Mouse (Mus musculus): Measurements from ENCODE around the gene Cask. TPM values are rescaled to one million over a fixed set of nuclear protein-coding genes. Genes with fewer than 3 reads are reported as not detected.
"Not testable (repeated sequence)": the region's sequence is repeated elsewhere in the genome, so short reads cannot be mapped to it uniquely, and the experiment has no call there.

Gene Cask
- total RNA-seq (2021), result 10 to 100 TPM; 16.8 to 17.3 TPM
- long read RNA-seq, experiment 1, full-length matches to known transcripts, result 2 of 6 reads
- long read RNA-seq, experiment 1, partial matches to known transcripts, result 1 of 6 reads
- long read RNA-seq, experiment 1, other reads (novel, unspliced or antisense), result 3 of 6 reads
- long read RNA-seq, experiment 2, full-length matches to known transcripts, result 6 of 11 reads
- long read RNA-seq, experiment 2, partial matches to known transcripts, result 1 of 11 reads
- long read RNA-seq, experiment 2, other reads (novel, unspliced or antisense), result 4 of 11 reads

GRCm38 (mm10) chrX:13851285-13851684 lies at the start of gene Cask:
Gene Cask, minus strand, starts transcription at chrX:13851367.
- intact Hi-C loops (cut with DNase I), result no loop called here
- DNase-seq, result peak; percentile 5 to 6

GRCm38 (mm10) chrX:13889976-13890375 lies 38.8 kb upstream of the Cask start:
- intact Hi-C loops (cut with DNase I), result no loop called here
- DNase-seq, result no peak

- intact Hi-C loops (cut with DNase I), result no loop called here
- DNase-seq, result no peak
Observed at GRCm38 (mm10) chrX:13884348-13884747, 33.2 kb upstream of the Cask start.

DNA sequence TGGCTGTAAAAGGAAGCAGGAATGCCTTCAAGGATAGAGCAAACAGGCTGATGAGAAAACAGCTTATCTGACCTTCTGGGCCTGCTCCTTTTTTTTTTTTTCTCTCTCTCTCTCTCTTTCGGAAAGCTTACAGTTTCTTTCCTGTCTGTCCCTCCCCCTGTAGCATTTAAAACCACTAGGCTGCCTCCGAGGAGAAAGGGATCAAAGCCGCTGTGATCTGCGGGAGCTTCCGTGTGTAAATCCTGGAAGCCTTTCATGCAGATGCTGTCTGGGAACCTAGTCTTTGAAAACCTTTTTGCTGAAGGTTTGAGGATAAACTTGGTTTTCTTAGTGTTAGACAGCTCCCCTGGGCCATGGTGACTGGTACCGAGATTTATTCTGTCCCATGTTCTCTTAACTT lies 30.8 kb upstream of the Cask start:
- intact Hi-C loops (cut with DNase I), result no loop called here
- DNase-seq, result no peak

DNA sequence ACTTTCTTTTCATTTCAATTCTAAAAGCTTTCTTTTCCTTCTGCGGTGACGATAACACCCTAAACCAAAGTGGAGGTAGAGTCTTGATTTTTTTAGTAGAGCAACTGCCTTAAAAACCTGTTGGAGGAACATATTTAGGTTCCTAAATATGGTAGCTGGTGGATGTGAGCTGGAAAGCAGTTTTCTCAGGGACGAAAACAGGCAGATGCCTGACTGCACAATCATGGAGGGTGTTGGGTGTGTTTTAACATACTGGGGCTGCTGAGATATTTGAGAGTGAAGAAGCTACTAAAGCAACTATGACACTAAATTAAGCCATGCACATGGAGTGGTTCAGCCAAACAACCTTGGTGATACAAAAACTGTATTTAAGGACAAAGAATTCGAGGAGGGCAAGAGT lies 9.0 kb upstream of the Cask start:
- no peak for DNase-seq
- intact Hi-C loops (cut with DNase I), result no loop called here

- DNase-seq, result no peak
- intact Hi-C loops (cut with DNase I), result no loop called here
Observed at GRCm38 (mm10) chrX:13859051-13859450, 7.9 kb upstream of the Cask start.

DNA sequence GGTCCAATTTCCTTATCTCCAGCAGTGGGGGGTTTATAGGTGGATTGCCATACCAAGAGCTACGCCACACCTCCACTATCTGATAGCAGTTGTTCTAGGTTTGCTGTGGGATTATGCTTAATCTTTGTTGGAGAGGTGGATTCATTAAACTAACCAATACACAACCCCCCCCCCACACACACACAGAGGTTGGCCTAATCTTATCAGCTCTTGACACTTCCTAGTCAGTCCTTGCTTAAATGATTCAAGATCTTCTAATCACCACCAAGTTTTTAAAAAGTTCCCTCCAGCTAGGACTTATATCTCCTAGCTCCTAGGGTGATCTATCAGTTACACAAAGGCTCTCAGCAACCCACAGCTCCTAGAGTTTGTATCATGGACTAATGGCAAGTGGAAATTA lies 2.7 kb downstream of the Cask start:
- intact Hi-C loops (cut with DNase I), result loop anchor here (10.0 kb wide), 1 partner anchor 124 kb away; no protein-coding TSS in a partner anchor

DNA sequence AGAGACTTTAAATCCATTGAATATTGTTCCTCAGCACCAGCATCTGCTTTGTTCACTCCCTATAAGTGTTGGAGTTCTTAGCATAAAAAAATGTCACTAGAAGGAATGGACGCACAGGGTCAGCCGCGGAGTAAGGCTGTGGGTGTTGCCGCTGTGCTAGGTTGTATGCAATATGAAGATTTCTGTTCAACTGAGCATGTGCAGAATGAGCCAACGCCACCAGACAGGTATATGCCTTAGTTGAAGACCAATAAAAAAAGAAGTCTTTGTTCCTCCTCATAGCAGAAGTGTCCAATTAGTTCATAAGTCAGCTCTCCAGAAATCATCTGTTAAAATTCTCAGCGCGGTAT lies 3.7 kb downstream of the Cask start:
- DNase-seq, result no peak
- intact Hi-C loops (cut with DNase I), result loop anchor here (10.0 kb wide), 1 partner anchor 123 kb away; no protein-coding TSS in a partner anchor

More for the DNA sequence above, 2.7 kb downstream of the Cask start:
- no peak for DNase-seq

DNA sequence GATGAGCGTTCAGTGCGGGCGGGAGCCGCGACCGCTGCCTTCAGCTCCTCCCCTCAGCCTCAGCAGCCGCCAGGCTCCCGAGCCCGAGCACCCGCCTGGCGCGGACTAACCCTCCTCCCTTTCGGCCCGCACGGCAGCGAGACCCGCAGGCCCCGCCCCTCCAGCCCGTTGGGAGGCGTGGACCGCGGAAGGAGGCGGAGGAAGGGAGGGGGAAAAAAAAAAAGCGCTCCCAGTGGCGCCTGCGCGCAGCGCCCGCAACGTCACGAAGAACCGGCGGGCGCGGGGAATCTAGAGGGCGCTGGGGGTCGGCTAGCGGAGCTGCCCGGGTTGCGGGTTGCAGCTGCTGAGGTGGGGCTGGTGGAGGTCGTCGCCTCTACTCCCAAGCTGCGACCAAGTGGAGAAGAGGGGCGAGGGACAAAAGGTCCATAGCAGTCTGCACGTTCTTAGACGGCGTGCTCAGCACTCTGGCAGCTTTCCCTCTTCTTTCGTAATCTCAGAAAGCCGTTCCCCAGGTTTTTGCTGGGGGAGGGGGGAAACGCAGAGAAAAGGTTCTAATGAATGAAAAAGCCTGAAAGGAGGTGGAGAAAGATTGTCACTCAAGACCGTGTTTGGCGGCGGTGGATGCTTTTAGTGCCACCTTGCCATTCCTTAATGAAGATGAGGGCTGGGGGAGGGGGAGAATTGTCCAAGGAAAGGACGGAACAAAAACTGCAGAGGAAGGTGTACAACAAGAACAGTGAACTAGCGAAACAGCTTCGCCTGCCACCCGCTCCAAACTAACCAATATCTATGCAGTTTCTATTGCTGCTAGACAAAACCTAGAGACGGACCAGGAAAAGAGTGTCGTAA lies 4.3 kb downstream of the Cask start:
- peak; percentile 88 to 90 for DNase-seq
- intact Hi-C loops (cut with DNase I), result loop anchor here (10.0 kb wide), 1 partner anchor 122 kb away; no protein-coding TSS in a partner anchor

GRCm38 (mm10) chrX:13845858-13846652 lies 5.1 kb downstream of the Cask start:
- DNase-seq, result peak; percentile 25 to 40
- intact Hi-C loops (cut with DNase I), result loop anchor here (10.0 kb wide), 1 partner anchor 121 kb away; no protein-coding TSS in a partner anchor

- peak in 1 of 2 experiments; percentile 1 for DNase-seq
Observed at GRCm38 (mm10) chrX:13845141-13845857, 5.9 kb downstream of the Cask start.

GRCm38 (mm10) chrX:13822792-13823191 lies 28.4 kb downstream of the Cask start:
- intact Hi-C loops (cut with DNase I), result no loop called here
- DNase-seq, result no peak

More at GRCm38 (mm10) chrX:13845141-13845857, 5.9 kb downstream of the Cask start:
- intact Hi-C loops (cut with DNase I), result loop anchor here (10.0 kb wide), 1 partner anchor 120 kb away; no protein-coding TSS in a partner anchor

- intact Hi-C loops (cut with DNase I), result no loop called here
- no peak for DNase-seq
Observed at GRCm38 (mm10) chrX:13798754-13799153, 52.4 kb downstream of the Cask start.

GRCm38 (mm10) chrX:13765672-13766071 lies 85.5 kb downstream of the Cask start:
- intact Hi-C loops (cut with DNase I), result no loop called here
- no peak for DNase-seq

- intact Hi-C loops (cut with DNase I), result no loop called here
- DNase-seq, result no peak
Observed at GRCm38 (mm10) chrX:13765024-13765423, 86.1 kb downstream of the Cask start.

DNA sequence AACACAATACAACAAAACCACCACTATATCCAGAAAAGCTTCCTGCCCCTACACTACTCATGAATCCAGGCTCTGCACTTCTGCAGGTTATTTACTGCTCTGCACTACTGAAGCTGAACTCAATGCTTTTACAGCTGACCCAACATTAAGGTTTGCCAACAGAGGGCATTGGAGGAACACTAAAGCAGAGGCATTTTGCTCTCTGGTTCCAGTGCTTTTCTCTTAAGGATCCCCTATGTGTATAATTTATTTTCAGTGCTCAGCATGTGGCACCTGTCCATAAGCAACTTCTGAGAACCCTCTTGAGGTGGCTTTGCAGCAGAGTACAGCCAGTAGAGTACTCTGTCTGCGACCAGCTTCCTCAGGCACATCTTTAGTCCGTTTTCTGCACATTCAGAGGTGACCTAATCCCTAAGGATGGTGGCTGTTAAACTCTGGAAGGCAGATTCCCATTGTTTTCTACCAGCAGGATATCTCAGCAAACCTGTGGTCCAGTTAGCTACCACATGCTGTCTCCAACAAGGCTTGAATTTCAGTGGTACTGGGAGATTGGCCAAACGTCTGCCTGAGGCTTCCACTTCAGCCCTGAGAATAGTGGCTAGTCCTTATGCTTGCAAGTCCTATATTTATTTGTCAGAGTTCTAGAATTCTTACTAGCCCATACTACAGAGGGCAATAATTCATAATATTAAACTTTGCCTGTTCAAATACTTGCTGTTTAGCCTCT lies 93.7 kb downstream of the Cask start:
- DNase-seq, result no peak
- intact Hi-C loops (cut with DNase I), result no loop called here

GRCm38 (mm10) chrX:13741110-13741509 lies 110.1 kb downstream of the Cask start:
- intact Hi-C loops (cut with DNase I), result no loop called here
- no peak for DNase-seq

GRCm38 (mm10) chrX:13730785-13731184 lies 120.4 kb downstream of the Cask start:
- intact Hi-C loops (cut with DNase I); DNase-seq: not testable (repeated sequence)

- no peak for DNase-seq
- intact Hi-C loops (cut with DNase I), result loop anchor here (10.0 kb wide), 1 partner anchor 115 kb away; no protein-coding TSS in a partner anchor
Observed at GRCm38 (mm10) chrX:13729835-13730480, 121.2 kb downstream of the Cask start.

Measured in heart, postnatal 14 days (tissue).